Mouse (Mus musculus) granulocyte monocyte progenitor cell, adult 5-6 weeks (primary cell): ENCODE results near the gene Csmd2. TPM values are rescaled to one million over a fixed set of nuclear protein-coding genes. Genes with fewer than 3 reads are reported as not detected.

Experiments
- ATAC-seq: replicated peaks from 2 replicates; pipeline ENCODE4 v1.8.0; 2016; ENCODE audit warnings: mild to moderate bottlenecking, moderate TSS enrichment, inconsistent platforms; ENCODE audit not compliant: poor library complexity, severe bottlenecking
- total RNA-seq, 2 experiments: library from RNA; stranded (forward) in 1 of 2; stranded (reverse) in 1 of 2; fragments of 200-712, 200-1000 nt in 1 of 2; fragments of >200 nt in 1 of 2; fragmentation: Nextera tagmentation in 1 of 2; gene quantifications; 2 replicates each; pipeline ENCODE4 v1.2.3; 2014 to 2017

Gene Csmd2
- total RNA-seq, 2 experiments from 2014 or later: not detected

DNA sequence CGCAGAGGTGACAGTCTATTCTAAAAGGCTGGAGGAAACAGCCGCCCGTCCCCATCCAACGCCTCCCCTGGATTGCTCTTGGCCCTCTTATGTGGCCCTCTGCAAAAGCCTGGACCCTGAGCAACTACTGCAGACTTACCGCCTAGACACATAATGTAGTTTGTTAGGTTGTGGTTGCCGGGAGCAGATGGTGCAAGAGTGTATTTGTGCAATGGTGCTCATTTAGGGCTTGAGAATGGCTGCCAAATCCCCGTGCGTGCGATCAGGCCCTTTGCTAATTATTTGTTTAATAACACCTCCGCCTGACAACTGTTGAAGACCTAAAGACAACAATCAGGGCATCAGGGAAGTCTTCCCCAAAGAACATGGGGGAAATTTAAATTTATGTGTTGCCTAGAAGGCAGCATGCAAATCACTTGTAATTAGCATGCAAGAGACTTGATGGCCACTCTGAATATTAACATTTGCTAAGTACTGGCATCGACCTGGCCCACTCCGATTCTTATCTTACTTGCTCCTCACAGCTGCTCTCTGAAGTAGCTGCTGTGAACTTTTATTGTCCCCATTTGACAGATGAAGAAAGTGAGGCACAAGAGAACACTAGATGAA, 147.5 kb downstream of the Csmd2 start:
- no peak for ATAC-seq

DNA sequence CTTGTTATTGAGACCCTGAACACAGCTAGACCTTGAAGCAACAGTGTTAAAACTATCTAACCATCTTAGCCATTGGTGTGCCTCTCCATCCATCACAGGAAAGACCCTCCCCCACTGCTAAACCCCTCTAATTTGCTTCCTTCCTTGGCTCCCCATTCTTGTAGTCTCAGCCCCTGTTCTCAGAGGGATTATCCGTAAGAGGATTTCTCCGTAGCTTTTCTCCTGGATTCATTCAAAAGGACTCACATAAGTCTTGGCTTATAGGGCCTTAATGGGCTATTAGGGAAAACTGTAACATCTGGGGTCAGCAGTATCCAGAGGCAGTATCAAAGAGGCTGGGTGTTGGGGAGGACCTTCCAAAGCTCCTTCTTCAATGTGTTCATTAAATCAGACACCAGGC, 152.3 kb downstream of the Csmd2 start:
- ATAC-seq: no peak

DNA sequence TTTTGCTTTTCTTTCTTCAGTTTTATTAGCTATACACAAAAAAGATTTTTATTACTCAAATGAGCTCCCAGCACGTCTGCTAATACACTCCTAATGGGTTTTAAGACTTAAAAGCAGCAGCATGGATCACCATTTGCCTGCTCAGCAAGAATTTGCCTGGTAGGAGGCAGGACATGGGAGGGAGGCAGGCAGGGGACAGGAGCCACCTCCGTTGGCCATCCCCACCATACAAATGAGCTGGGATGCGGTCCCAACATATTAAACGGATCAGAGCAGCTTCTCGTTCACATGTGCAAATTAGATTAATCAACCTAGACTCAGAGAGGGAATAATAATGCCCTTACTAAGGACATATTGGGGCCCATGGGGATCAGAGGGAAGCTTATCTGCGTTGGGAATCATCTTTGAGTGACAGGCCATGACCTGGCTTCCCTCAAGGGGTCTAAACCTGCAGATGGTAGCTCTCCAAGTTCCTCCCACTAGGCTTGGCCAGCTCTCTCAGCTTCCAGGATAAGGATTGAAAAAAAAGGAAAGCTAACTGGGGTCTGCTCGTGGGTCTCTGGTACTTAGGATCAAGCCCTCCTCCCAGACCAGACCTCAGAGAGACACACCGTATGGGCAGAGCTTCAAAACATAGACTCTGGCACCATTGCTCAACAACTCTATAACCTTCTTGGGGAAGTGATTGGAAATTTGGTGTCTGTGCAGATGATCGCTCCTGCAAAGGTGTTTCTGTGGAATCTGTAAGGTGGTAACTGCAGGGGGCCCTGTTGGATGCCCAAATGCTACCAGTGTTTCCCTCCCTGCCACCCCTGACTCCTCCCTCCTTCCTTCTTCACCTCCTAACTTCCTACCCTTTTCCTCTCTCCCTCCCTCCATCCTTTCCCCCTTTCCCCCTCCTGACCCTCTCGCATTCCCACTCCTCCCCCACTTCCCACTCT, 153.8 kb downstream of the Csmd2 start:
- no peak for ATAC-seq

DNA sequence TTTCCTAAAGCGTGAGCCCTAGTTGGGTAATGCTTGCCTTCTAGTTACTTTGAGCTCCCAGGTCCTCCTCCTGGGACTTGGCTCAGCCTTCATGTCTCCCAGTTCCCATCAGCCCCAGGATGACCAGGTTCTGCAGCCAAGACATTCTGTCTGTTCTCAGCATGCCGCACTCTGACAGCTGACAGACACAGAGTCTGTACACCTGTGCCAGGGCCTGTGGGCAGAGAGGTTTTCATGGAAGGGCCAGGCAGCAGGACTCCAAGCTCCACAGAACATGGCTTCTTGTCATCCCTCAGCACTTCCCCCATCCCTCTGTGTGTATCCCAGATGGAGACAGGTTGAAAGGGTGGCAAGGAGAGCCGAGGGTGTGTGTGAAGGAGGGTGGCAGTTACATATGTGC, 154.6 kb downstream of the Csmd2 start:
- no peak; the same call in 1 of the 2 replicates for ATAC-seq

DNA sequence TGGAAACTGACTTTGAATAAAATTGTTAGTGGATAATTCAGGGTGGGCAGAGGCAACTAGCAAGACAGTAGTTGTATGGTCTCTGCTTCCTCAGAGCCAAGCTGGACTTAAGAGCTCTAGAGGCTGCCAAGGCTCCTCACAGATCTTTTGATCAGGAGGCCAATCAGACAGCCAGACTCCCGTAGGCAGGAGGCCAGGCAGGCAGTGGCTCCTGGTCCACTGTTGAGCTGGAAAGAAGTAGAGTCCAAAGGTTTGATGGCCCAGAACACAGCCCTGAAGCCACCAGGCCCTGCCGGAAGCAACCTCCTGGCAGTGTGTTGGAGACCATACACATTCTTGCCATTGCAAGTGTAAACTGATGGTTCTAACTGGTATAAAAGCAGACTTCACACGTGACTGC, 155.5 kb downstream of the Csmd2 start:
- ATAC-seq: no peak

DNA sequence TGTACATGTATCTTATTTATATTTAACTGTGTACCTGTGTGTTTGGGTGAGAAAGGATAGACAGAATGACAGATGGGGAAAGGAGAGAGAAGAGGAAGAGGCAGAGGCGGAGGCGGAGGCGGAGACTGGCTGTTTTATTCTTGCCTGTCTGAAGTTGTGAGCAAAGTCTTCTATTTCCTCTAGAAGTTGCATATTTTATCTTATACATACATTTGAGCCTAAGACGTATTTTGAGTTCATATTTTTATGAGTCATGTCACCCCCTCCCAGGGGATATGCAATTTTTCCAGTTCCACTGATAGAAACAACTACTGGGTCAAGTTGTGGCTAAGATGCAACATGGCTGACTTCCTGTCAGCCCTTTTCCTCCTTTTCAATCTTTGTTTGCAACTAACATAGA, 161.9 kb downstream of the Csmd2 start:
- no peak for ATAC-seq

DNA sequence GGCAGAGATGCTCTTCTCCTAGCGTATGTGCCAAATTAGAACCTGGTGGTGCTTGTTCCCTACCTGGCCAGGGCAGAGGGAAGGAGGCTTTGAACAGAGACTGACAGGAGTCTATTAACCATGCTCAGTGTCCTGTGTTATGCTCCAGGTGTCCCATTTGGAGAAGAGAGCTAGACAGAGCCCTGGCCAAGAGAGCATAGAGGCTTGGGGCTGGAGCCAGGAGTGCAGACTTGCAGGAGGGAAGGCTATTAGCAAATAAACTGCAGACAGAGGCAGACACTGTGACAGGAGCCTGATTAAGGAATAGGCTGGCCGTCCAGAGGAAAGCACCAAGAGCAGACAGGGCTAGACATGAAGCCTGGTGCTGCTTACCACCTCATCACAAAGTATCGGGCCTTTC, 164.4 kb downstream of the Csmd2 start:
- ATAC-seq: no peak

DNA sequence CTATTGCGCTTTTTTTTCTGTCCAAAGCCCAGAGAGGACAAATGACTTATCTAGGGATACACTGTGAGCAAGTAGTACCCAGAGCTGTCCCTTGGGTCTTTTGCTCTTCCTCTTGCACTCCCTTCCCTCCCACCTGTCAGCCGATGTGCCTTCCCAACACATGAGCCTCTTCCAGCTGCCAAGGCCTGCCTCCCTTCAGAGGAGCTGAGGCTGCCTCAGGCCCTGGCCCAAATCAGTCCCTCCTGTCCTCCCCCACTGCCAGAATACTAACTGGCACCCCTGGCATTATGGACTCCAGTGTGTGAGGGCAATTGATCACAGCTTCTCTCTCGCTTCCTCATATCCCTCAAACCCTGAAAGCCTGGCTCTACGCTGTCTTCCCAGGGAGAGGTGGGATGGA, 165.5 kb downstream of the Csmd2 start:
- ATAC-seq: no peak

DNA sequence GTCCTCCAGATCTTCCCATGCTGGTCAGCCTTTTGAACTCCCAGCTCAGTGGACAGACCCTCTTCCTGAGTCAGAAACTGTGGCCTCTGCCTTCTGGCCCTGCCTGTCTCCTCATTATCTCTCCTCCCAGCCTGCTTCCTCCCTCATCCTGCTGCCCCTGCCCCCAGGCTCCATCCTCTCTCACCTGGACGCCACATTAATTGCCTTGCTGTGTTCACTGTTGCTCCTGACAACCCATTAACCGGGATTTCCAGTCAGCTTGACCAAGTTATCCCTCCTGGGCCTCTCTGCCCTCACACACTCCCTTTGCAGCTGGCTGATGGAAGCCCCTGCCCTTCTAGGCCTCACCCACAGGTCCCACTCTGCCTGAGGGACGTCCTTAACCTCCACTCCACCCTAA, 167.6 kb downstream of the Csmd2 start:
- ATAC-seq: no peak

DNA sequence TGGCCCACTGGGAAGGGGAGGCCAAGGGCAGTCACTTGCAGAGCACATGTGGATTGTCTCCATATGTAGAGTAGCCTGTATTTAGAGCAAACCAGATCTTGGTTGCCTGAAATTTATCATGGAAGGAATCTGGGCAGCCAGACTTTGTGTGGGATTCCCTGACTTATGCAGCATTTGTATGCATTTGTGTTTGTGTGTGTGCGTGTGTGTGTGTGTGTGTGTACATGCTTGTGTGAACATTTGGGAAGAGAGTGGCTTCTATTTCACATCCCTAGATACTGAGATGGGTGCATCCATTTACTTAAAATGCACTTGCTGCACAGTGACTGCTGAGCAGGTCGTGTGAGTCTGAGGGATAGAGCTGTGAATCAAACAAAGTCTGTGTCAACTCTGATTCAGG, 173.0 kb downstream of the Csmd2 start:
- ATAC-seq: no peak

DNA sequence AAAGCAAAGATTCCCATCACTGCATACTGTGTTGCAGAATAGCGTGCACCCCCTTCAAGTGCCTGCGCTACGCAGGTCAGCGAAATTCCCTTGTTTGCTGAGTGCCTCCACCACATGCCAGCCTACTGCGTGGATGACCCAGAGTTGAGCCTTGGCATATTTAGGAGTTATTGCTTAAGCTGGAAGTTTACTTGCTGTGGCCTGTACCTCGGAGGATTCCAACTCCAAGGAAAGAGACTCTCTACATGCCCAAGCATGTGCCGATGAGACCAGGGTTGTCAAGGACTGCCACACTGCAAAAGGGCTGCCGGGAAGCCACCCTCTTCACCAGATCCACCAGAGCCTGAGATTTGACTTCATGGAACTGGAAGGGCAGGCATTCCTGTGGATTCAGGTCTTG, 182.5 kb downstream of the Csmd2 start:
- no peak for ATAC-seq

DNA sequence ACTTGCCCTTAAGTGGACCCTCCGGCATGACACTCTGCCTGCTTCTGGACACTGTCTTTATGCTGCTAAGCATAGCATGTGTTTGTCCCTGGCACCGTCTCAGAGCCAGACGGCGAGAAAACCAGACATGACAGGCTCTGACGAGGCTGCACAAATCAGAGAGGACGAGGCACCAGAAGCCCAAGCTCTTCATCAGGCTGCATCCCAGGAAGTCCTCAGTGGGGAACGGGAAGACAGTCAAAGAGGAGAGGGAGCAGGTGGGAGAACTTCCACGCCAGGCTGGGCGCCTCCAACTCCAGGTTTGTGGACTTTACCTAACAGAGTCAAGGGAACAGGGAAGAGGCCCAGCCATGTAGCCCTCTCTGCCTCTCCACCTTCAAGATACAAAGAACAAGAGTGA, 183.6 kb downstream of the Csmd2 start:
- no peak for ATAC-seq

DNA sequence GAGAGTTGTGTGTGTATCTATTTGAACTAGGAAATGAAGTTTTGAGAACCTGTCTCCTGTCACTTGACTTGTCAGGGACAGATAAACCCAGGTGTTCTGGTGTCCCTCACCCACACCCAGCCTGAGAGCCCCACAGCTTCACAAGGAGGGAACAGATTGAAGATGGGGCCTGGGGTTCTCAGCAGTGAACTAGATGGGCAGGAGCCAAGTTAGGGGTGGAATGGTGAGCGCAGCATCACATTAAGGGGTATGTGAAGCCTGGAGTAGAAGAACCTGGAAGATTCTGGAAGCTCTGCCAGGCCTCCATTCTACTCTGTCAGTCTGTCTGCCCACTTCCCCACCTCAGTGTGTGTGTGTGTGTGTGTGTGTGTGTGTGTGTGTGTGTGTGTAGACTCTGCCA, 184.0 kb downstream of the Csmd2 start:
- ATAC-seq: no peak

DNA sequence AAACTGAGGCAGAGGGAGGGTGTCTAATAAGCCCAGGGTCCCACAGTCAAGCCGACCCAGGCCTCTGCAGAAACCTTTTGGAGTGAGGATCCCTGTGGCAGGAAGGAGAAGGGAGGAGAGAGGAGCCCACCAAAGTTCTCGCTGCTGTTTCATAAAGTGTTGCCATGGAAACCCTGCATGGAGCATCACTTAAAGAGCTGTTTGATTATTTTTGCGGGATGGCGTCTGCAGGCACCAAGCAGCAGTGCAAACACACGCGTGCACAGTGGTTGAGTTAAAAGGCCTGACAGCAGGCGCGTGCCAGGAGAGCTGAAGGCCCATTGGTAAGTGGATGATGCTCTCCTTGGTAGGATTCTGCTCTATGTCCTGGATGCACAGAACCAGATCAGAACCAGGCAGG, 191.3 kb downstream of the Csmd2 start:
- no peak for ATAC-seq

DNA sequence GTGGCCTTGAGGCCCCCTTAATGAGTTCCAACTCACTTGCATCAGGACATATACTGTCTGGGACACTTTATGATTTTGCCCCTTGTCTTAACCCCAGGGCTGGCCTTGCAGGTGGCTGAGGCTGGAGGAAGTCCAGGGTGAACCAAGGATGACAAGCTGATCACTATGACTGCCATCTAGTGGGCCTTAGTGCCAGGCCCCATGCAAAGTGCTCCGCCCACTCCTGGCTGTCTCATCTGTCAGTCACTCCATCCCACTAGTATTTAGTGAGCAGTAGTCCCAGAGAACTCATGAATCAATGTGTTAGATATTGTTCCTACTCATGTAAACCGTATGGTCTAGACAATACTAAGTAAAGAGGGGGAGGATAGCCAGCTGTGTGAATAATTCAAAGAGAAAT, 191.9 kb downstream of the Csmd2 start:
- no peak for ATAC-seq

DNA sequence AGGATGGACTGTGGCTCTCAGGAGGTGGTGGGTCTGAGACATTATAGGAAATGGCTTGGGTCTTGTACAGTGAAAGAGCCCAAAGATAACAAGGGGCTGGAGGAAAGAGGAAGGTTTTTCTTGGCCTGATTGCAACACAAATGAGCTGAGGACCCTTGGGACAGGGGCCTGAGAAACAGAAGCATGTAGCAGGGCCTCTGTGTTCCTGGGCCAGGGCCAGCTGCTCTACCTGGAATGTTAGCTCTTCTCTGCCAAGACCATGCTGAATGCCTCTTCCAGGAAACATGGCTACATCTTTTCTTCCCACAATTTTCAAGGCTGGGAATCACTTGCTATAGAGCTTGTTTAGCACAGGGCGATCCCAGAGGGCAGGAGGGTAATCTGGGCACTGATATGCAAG, 197.1 kb downstream of the Csmd2 start:
- ATAC-seq: no peak

DNA sequence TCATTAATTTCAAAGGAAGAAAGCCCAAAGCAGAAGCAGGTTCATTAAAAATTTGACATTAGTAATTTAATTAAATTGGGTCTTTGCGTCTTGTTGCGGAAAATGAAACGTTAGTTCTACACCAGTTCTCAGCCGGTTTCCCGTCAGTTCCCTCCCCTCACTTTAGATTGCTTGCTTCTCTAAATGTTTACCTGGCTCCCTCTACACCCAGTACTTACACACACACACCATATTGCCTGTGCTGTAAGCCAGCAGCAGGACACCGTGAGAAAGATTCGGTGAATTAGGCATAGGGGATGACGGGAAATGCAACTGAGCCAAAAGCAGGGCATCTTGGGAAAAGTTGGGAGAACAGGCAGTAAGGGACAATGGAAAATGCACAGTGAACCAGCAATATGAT, 206.8 kb downstream of the Csmd2 start:
- no peak for ATAC-seq

DNA sequence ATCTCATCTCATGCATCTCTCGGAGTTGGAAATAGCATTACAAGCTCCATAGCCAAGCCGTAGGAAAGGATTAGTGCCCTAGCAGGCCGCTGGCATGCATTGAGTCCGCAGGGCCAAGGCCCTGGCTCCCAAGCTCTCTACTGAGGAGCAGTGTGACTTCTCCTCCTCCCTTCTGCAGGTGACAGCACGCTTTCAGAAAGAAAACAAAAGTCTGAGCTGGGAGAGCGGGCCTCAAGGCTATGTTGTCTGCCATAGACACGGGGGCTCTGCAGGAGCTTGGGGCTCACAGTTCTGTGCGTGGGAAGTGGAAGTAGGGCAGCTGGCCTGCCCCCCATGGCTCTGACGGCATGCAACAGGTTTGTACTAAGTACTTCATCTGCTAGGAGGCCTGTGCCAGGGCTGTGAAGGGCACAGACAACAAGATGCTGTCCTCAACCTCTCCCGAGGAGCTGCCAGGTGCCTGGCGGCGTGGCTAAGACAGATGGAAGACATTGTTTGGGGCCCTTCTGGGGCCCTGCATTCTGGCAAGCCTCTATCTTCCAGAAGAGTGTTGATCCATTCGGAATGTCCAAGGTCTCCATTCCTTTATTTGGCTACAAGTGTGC, 230.4 kb downstream of the Csmd2 start:
- ATAC-seq: no peak

DNA sequence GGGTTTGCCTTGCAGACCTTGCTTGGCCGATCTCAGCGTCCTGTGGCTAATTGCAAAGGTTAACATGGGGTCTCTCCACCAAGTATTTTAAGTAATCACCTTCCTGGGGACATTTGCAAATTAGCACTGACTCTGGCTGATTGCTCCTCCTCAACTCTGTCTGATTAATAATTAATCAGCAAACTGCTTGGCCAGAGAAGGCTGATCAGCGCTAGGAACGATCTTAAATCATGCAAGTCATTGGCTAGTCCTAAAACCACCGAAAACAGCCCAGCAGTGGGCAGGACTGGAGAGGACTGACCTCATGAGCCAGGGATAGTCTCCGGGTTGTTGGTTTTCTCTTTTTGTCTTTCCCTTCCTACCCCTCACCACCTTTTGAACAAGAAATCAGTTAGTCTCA, 236.8 kb downstream of the Csmd2 start:
- no peak for ATAC-seq

DNA sequence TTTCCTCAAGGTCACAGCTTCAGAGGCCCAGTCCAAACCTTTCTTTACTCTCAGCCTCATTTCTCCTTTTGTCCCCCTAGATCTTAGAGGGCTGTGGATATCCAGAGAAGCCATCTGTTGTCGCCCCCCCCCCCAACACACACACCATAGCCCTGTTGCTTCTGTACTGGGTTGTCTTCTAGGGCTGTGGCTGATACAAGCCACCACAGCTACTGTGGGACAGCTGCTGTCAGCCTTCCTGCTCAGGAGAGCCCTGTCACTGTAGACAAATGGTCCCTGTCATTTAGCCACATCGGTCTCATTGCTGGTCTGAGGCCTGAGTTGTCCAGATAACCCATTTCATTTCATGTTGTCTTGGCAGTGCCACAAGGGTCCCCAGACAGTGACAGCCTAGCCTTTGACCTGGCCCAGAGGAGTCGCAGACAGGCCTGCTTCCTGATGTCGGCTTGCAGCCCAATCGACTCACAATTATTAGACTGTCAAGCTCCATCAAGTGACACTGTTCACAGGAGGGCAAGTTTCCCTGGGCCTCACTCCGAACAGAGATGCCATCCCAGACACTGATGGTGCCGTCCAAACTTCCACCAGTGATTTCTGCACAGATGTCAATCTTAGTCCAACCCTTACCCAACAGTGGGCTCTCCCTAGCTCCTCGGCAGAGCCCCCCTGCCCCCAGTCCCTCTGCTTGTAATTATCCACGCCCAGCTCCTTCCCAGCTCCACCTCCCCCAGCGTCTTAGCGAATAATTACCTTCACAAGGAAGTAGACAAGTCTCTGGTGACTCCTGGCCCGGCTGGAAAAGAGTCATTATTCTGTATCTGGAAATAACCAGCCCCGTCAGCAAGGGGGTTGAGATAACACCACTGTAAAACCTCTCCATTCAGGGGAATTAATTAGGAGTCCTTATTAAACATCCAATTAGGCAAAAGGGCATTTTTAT, 240.0 kb downstream of the Csmd2 start:
- ATAC-seq: no peak

DNA sequence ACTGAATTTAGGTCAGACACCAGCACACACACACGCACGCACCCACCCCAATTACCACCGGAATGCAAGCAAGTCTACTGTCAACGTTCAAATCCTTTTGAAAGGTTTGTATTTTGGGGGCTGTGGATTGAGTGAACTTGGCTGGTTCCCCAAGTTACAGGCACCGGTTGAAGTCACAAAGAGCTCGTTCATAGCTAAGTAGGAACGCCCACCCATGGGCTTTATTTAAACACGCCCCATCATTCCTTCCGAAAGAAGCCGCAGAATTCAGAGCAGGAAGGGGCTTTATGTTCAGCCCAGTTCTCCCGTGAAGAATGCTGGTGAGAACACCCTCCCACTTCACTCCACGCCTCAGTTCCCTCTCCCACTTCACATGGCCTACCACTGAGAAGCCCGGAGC, 245.8 kb downstream of the Csmd2 start:
- ATAC-seq: no peak
